Mouse (Mus musculus) MEL (cell line): ENCODE data around the gene Nck1. TPM values are rescaled to one million over a fixed set of nuclear protein-coding genes. Genes with fewer than 3 reads are reported as not detected.

ENCODE experiments used
- DNase-seq: peaks from one replicate; pipeline ENCODE4 v3.0.0; 2011; ENCODE audit warnings: low read depth, low spot score
- H3K27ac ChIP-seq: 2 replicates; pipeline ENCODE4 v1.5.1; 2012; ENCODE audit warnings: low read depth, mild to moderate bottlenecking, control low read depth, low read length, moderate library complexity; ENCODE audit not compliant: control insufficient read depth
- H3K27me3 ChIP-seq, 2 experiments: fragments of 150-350 bp in 1 of 2; sonication (generic) in 1 of 2; 2 replicates each; pipeline ENCODE4 v1.6.1; 2012; ENCODE audit warnings: low read length in 2 of 2, mild to moderate bottlenecking in 2 of 2, improper control_type of control experiment in 1 of 2, moderate library complexity in 1 of 2; ENCODE audit not compliant: insufficient read depth in 2 of 2, control insufficient read depth in 1 of 2
- H3K36me3 ChIP-seq, 2 experiments: 2 replicates each; pipeline ENCODE4 v1.6.1; 2012 to 2014; ENCODE audit warnings: low read length in 2 of 2, improper control_type of control experiment in 1 of 2, inconsistent platforms in 1 of 2, mild to moderate bottlenecking in 1 of 2; ENCODE audit not compliant: insufficient read depth in 2 of 2, control insufficient read depth in 1 of 2
- H3K4me1 ChIP-seq, 2 experiments: fragments of 150-350 bp in 1 of 2; sonication (generic) in 1 of 2; 2 replicates each; pipeline ENCODE4 v1.6.1; 2012; ENCODE audit warnings: low read length in 2 of 2, improper control_type of control experiment in 1 of 2, mild to moderate bottlenecking in 1 of 2; ENCODE audit not compliant: insufficient read depth in 2 of 2, control insufficient read depth in 1 of 2
- H3K4me3 ChIP-seq, 2 experiments: fragments of 150-350 bp in 1 of 2; sonication (generic) in 1 of 2; 2 replicates each; pipeline ENCODE4 v1.5.1; 2012; ENCODE audit warnings: low read depth in 2 of 2, low read length in 2 of 2, mild to moderate bottlenecking in 2 of 2, moderate library complexity in 2 of 2, control low read depth in 1 of 2, improper control_type of control experiment in 1 of 2; ENCODE audit not compliant: control insufficient read depth in 1 of 2, insufficient read depth in 1 of 2
- H3K79me2 ChIP-seq: 2 replicates; pipeline ENCODE4 v1.6.1; 2012; ENCODE audit warnings: mild to moderate bottlenecking, low read length, moderate library complexity; ENCODE audit not compliant: control insufficient read depth, poor library complexity, insufficient read depth
- H3K9ac ChIP-seq: 2 replicates; pipeline ENCODE4 v1.6.1; 2012; ENCODE audit warnings: low read depth, mild to moderate bottlenecking, control low read depth, low read length, moderate library complexity; ENCODE audit not compliant: control insufficient read depth, poor library complexity, severe bottlenecking
- H3K9me3 ChIP-seq: fragments of 150-350 bp; sonication (generic); replicated peaks from 2 replicates; pipeline ENCODE4 v1.6.1; 2012; ENCODE audit warnings: mild to moderate bottlenecking, low read length, improper control_type of control experiment, moderate library complexity; ENCODE audit not compliant: insufficient read depth
- BHLHE40 ChIP-seq: IDR thresholded peaks from 2 replicates; pipeline ENCODE4 v1.6.1; 2012; ENCODE audit warnings: low read depth, mild to moderate bottlenecking, inconsistent platforms, low read length, improper control_type of control experiment, borderline replicate concordance
- CHD2 ChIP-seq: IDR thresholded peaks from 2 replicates; pipeline ENCODE4 v1.6.1; 2011; ENCODE audit warnings: low read length, improper control_type of control experiment
- CTCF ChIP-seq, 3 experiments: IDR thresholded peaks in 2 of 3; conservative IDR thresholded peaks in 1 of 3; 2 replicates each; pipeline ENCODE4 v1.5.1; 2011 to 2012; ENCODE audit warnings: low read length in 3 of 3, low read depth in 2 of 3, mild to moderate bottlenecking in 2 of 3, improper control_type of control experiment in 1 of 3, inconsistent platforms in 1 of 3, mixed read lengths in 1 of 3, moderate library complexity in 1 of 3; ENCODE audit not compliant: control insufficient read depth in 1 of 3, insufficient read depth in 1 of 3, poor library complexity in 1 of 3, severe bottlenecking in 1 of 3
- EP300 ChIP-seq, 2 experiments: IDR thresholded peaks; 2 replicates each; pipeline ENCODE4 v1.6.1; 2011; ENCODE audit warnings: improper control_type of control experiment in 2 of 2, low read length in 2 of 2, low read depth in 1 of 2, mild to moderate bottlenecking in 1 of 2
- GATA1 ChIP-seq: IDR thresholded peaks from 2 replicates; pipeline ENCODE4 v1.6.1; 2011; ENCODE audit warnings: low read depth, low read length, improper control_type of control experiment
- HCFC1 ChIP-seq: IDR thresholded peaks from 2 replicates; pipeline ENCODE4 v1.6.1; 2012; ENCODE audit warnings: low read depth, mild to moderate bottlenecking, inconsistent platforms, low read length, improper control_type of control experiment, moderate library complexity
- JUND ChIP-seq: IDR thresholded peaks from 2 replicates; pipeline ENCODE4 v1.6.1; 2011; ENCODE audit warnings: low read depth, mild to moderate bottlenecking, improper control_type of control experiment, low read length
- KAT2A ChIP-seq: conservative IDR thresholded peaks from 2 replicates; pipeline ENCODE4 v1.6.1; 2012; ENCODE audit warnings: low read depth, low read length, improper control_type of control experiment, inconsistent platforms
- MAZ ChIP-seq: IDR thresholded peaks from 2 replicates; pipeline ENCODE4 v1.6.1; 2012; ENCODE audit warnings: low read depth, mild to moderate bottlenecking, inconsistent platforms, low read length, improper control_type of control experiment
- MXI1 ChIP-seq: IDR thresholded peaks from 2 replicates; pipeline ENCODE4 v1.6.1; 2011; ENCODE audit warnings: mild to moderate bottlenecking, low read depth, low read length, improper control_type of control experiment
- POLR2AphosphoS2 ChIP-seq: IDR thresholded peaks from 2 replicates; pipeline ENCODE4 v1.6.1; 2011; ENCODE audit warnings: low read length, improper control_type of control experiment
- POLR2AphosphoS5 ChIP-seq: IDR thresholded peaks from 2 replicates; pipeline ENCODE4 v1.6.1; 2012; ENCODE audit warnings: low read depth, borderline replicate concordance, mild to moderate bottlenecking, inconsistent platforms, low read length, moderate library complexity, mixed read lengths
- RAD21 ChIP-seq: IDR thresholded peaks from 2 replicates; pipeline ENCODE4 v1.6.1; 2011; ENCODE audit warnings: mild to moderate bottlenecking, low read depth, low read length, improper control_type of control experiment
- RCOR1 ChIP-seq: IDR thresholded peaks from 2 replicates; pipeline ENCODE4 v1.6.1; 2012; ENCODE audit warnings: low read depth, mild to moderate bottlenecking, inconsistent platforms, low read length, improper control_type of control experiment
- SIN3A ChIP-seq: IDR thresholded peaks from 2 replicates; pipeline ENCODE4 v1.6.1; 2012; ENCODE audit warnings: low read length, improper control_type of control experiment, inconsistent platforms
- SMC3 ChIP-seq: IDR thresholded peaks from 2 replicates; pipeline ENCODE4 v1.6.1; 2011; ENCODE audit warnings: low read depth, low read length, improper control_type of control experiment
- UBTF ChIP-seq: IDR thresholded peaks from 2 replicates; pipeline ENCODE4 v1.6.1; 2012; ENCODE audit warnings: low read depth, mild to moderate bottlenecking, inconsistent platforms, low read length, improper control_type of control experiment, moderate library complexity, borderline replicate concordance; ENCODE audit not compliant: insufficient read depth
- USF1 ChIP-seq: IDR thresholded peaks from 2 replicates; pipeline ENCODE4 v1.6.1; 2014; ENCODE audit warnings: low read depth, mild to moderate bottlenecking, inconsistent platforms, low read length, improper control_type of control experiment, moderate library complexity
- ZKSCAN1 ChIP-seq: IDR thresholded peaks from 2 replicates; pipeline ENCODE4 v1.6.1; 2012; ENCODE audit warnings: low read depth, mild to moderate bottlenecking, inconsistent platforms, low read length, improper control_type of control experiment, moderate library complexity
- polyA plus RNA-seq, 2 experiments: library from polyadenylated mRNA; stranded (reverse) in 1 of 2; unstranded in 1 of 2; fragments of >175 nt in 1 of 2; fragments of >200 nt in 1 of 2; gene quantifications; 2 replicates each; pipeline versions ENCODE4 v1.2.1 to v1.2.4; 2012; ENCODE audit warnings: low replicate concordance in 2 of 2, low read depth in 1 of 2; ENCODE audit not compliant: insufficient read length in 2 of 2, insufficient read depth in 1 of 2, missing spikeins in 1 of 2
- total RNA-seq: library from RNA; depleted of rRNA; stranded (reverse); fragments of 300-350 nt; gene quantifications from 2 replicates; pipeline ENCODE4 v1.2.3, GENCODE M21; 2012

Gene Nck1
- total and polyA plus RNA-seq, 3 experiments, result 21.8 to 24.3 TPM; not detected in 1

GRCm38 (mm10) chr9:100461671-100462070 lies 84.3 kb downstream of the Nck1 start:
- Histone ChIP-seq H3K4me3 (no peak overlapping the region), H3K9me3 (no peaks in the 10 kb centered on the region), H3K4me1 (no peaks in the 10 kb centered on the region), H3K27me3 (no peaks in the 10 kb centered on the region), H3K27ac (no peak overlapping the region), H3K9ac (no peak overlapping the region), H3K36me3 (no peaks in the 10 kb centered on the region), H3K79me2 (no peaks in the 10 kb centered on the region)
- no peak for TF ChIP-seq USF1
- TF ChIP-seq POLR2AphosphoS2, result no peak
- TF ChIP-seq UBTF, result no peak
- TF ChIP-seq CHD2, result no peak
- no peak for TF ChIP-seq MXI1
- TF ChIP-seq SIN3A, result no peak
- TF ChIP-seq EP300 (IDR thresholded peaks at IDR 0.05; ENCODE audit: low read depth in 1 of 2, low read length in 2 of 2), result no peak
- TF ChIP-seq CTCF (IDR thresholded peaks at IDR 0.05 in 2 of 3, conservative IDR thresholded peaks at IDR 0.05 in 1 of 3; ENCODE audit: control insufficient read depth in 1 of 3, insufficient read depth in 1 of 3, low read depth in 2 of 3, low read length in 3 of 3, poor library complexity in 1 of 3, severe bottlenecking in 1 of 3), result no peak
- no peak for TF ChIP-seq POLR2AphosphoS5
- no peak for TF ChIP-seq MAZ
- TF ChIP-seq HCFC1, result no peak
- DNase-seq, result no peak

- H3K36me3 ChIP-seq, result no peaks in the 10 kb centered on the region
Measured at GRCm38 (mm10) chr9:100460203-100460602, 85.7 kb downstream of the Nck1 start.

DNA sequence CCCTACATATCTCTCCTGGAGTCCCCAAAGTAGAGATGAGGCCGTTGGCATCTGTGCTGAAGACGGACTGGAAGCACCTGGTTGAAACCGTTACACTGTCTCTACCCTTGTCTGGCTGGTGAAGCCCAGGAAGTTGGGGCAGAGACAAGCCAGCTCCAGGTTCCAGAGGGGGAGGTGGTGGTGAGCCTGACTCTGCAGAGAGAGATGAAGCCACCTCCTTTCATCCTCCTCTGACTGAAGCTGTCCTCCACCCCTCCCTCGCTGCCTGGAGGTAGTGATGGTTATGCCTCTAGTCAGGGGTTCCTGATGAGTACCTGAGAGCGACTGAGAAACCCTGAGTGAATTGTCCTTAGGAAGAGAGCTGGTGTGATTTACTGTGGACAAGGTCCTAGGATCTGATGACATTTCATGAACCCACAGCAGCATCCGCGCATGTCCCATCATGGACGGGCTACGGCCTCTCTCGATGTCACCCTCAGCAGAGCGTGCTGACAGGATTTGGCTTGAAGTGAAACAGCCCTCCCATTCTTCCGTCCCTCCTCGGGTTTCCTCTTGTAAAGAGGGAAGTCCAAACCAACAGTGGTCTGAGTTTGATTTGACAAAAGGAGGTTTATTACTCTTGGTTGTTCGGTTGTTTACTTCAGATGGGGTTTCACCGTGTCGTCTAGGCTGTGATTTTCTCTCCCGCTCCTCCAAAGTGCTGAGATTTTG lies 87.8 kb downstream of the Nck1 start:
- Histone ChIP-seq H3K27ac (no peak overlapping the region), H3K9me3 (no peaks in the 10 kb centered on the region), H3K4me1 (no peaks in the 10 kb centered on the region; a peak in 1 of 4 replicates), H3K4me3 (no peak overlapping the region), H3K36me3 (no peaks in the 10 kb centered on the region), H3K27me3 (no peaks in the 10 kb centered on the region), H3K79me2 (no peaks in the 10 kb centered on the region), H3K9ac (no peak overlapping the region)
- DNase-seq, result no peak
- TF ChIP-seq ZKSCAN1 (no peak), GATA1 (no peak), CTCF (IDR thresholded peaks at IDR 0.05 in 2 of 3, conservative IDR thresholded peaks at IDR 0.05 in 1 of 3; ENCODE audit: control insufficient read depth in 1 of 3, insufficient read depth in 1 of 3, low read depth in 2 of 3, low read length in 3 of 3, poor library complexity in 1 of 3, severe bottlenecking in 1 of 3) (no peak), HCFC1 (no peak), BHLHE40 (no peak), MAZ (no peak), KAT2A (no peak)

More at GRCm38 (mm10) chr9:100460203-100460602, 85.7 kb downstream of the Nck1 start:
- H3K4me1 ChIP-seq, result no peaks in the 10 kb centered on the region
- DNase-seq, result no peak
- no peaks in the 10 kb centered on the region for H3K79me2 ChIP-seq
- no peak for TF ChIP-seq RAD21
- no peak for TF ChIP-seq JUND
- TF ChIP-seq RCOR1, result no peak
- TF ChIP-seq SMC3, result no peak
- TF ChIP-seq, all 39 proteins: peak for 0
- H3K4me3 ChIP-seq, result no peak overlapping the region
- no peak overlapping the region for H3K27ac ChIP-seq
- no peaks in the 10 kb centered on the region for H3K27me3 ChIP-seq
- H3K9me3 ChIP-seq, result no peaks in the 10 kb centered on the region
- no peak overlapping the region for H3K9ac ChIP-seq
